Mouse (Mus musculus) intestine, embryonic 15.5 days (tissue): ENCODE results near the gene 1700034I23Rik. TPM values are rescaled to one million over a fixed set of nuclear protein-coding genes. Genes with fewer than 3 reads are reported as not detected.
A peak's percentile ranks its signal among the peaks of the same experiment; 100 is the strongest.
"Not testable (repeated sequence)": the region's sequence is repeated elsewhere in the genome, so short reads cannot be mapped to it uniquely, and the experiment has no call there.

Experiments
- ATAC-seq: fragments of 200-750 bp; cut with Nextera tagmentation; 2 replicates; pipeline ENCODE4 v1.8.0; 2017; ENCODE audit warnings: moderate TSS enrichment, moderate library complexity
- H3K27ac ChIP-seq: fragments of 300-500 bp; sonication (generic); 2 replicates; pipeline ENCODE4 v1.5.1; 2015; ENCODE audit warnings: mild to moderate bottlenecking, inconsistent platforms
- H3K27me3 ChIP-seq: fragments of 300-500 bp; sonication (generic); replicated peaks from 2 replicates; pipeline ENCODE4 v1.6.1; 2015; ENCODE audit warnings: inconsistent platforms
- H3K36me3 ChIP-seq: fragments of 300-500 bp; sonication (generic); 2 replicates; pipeline ENCODE4 v1.6.1; 2015; ENCODE audit warnings: inconsistent platforms
- H3K4me1 ChIP-seq: fragments of 300-500 bp; sonication (generic); replicated peaks from 2 replicates; pipeline ENCODE4 v1.6.1; 2015; ENCODE audit warnings: inconsistent platforms
- H3K4me2 ChIP-seq: fragments of 300-500 bp; sonication (generic); replicated peaks from 2 replicates; pipeline ENCODE4 v1.6.1; 2015; ENCODE audit warnings: mild to moderate bottlenecking, inconsistent platforms
- H3K4me3 ChIP-seq: fragments of 300-500 bp; sonication (generic); replicated peaks from 2 replicates; pipeline ENCODE4 v1.5.1; 2015; ENCODE audit warnings: inconsistent platforms
- H3K9ac ChIP-seq: fragments of 300-500 bp; sonication (generic); 2 replicates; pipeline ENCODE4 v1.6.1; 2015; ENCODE audit warnings: inconsistent platforms
- H3K9me3 ChIP-seq: fragments of 300-500 bp; sonication (generic); 2 replicates; pipeline ENCODE4 v1.6.1; 2016; ENCODE audit warnings: inconsistent platforms
- WGBS: fragments of 180-500 bp; shearing (Covaris S2); methylation state at CpG from one replicate; pipeline ENCODE4 v1.1.7; 2015; 5-methylcytosine and 5-hydroxymethylcytosine counted together
- polyA plus RNA-seq: library from polyadenylated mRNA; unstranded; fragments of >200 nt; fragmentation: Nextera tagmentation; extraction: Ambion mirVana; gene quantifications from 2 replicates; pipeline ENCODE4 v1.2.1, GENCODE M21; 2015

Gene 1700034I23Rik
- 0.09 and 0.29 TPM in 2 replicates for polyA plus RNA-seq

GRCm38 (mm10) chr3:40902443-40902842 is at the start of gene 1700034I23Rik:
1700034I23Rik (minus strand) TSS chr3:40902543.
- H3K9ac ChIP-seq, H3K27ac ChIP-seq, H3K36me3 ChIP-seq, H3K27me3 ChIP-seq, H3K4me1 ChIP-seq, ATAC-seq, H3K4me2 ChIP-seq, H3K4me3 ChIP-seq, H3K9me3 ChIP-seq: not testable (repeated sequence)
- 95% methylated on average over 6 of the region's 10 CpGs for WGBS

GRCm38 (mm10) chr3:40951365-40951764 is 49.0 kb upstream of the 1700034I23Rik start:
- Histone ChIP-seq H3K4me3 (peak overlapping the region; percentile 80), H3K4me1 (no peaks in the 10 kb centered on the region), H3K27ac (no peak overlapping the region), H3K36me3 (no peaks in the 10 kb centered on the region), H3K4me2 (peak overlapping the region; percentile 94), H3K9ac (peak overlapping the region; percentile 75), H3K9me3 (no peaks in the 10 kb centered on the region), H3K27me3 (no peaks in the 10 kb centered on the region)
- no peak for ATAC-seq
- WGBS, result 15% methylated on average over 7 of the region's 7 CpGs

- Histone ChIP-seq H3K4me3 (peak overlapping the region; percentile 80), H3K4me2 (peak overlapping the region; percentile 94), H3K9me3 (no peaks in the 10 kb centered on the region), H3K9ac (peak overlapping the region; percentile 75), H3K27ac (peak overlapping the region; percentile 91), H3K27me3 (no peaks in the 10 kb centered on the region), H3K4me1 (no peaks in the 10 kb centered on the region), H3K36me3 (no peaks in the 10 kb centered on the region)
- peak; percentile 23 for ATAC-seq
- WGBS, result under 1% methylated on average over 43 of the region's 43 CpGs
These were observed 48.4 kb upstream of the 1700034I23Rik start for GRCm38 (mm10) chr3:40950601-40951201.

DNA sequence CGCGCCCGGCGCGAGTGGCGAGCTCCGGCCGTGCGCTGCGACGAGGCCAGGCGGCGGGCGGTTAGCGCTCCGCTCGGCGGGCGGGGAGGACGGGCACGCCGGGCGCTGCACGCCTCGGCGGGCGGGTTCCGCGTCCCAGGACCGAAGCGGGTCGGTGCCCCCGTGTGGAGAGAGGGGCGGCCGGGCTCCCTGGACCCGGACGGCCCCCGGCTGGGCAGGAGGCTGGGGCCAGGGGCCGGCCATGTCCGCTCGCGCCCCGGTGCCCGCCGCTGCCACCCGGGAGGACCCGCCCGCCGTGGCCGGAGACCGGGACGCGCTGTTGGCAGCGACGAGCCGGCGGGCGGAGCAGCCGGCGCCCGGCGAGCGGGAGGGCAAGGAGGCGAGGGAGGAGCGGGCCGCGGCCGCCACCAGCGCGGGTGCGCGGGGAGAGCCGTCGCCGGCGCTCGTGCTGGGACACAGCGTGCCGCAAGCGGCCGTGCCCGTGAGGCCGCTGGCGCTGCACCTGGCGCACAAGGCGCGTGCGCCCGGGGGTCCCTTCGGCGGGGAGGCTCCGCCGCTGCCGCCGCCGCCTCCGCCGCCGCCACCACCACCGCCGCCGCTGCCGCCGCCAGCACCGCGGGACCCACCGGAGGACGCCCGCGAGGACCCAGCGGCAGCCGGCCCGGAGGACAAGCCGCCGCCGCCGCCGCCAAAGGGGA is 47.7 kb upstream of the 1700034I23Rik start:
- ATAC-seq, result peak; percentile 40
- no peaks in the 10 kb centered on the region for H3K9me3 ChIP-seq
- no peaks in the 10 kb centered on the region for H3K4me1 ChIP-seq
- H3K4me2 ChIP-seq, result peak overlapping the region; percentile 94
- no peaks in the 10 kb centered on the region for H3K27me3 ChIP-seq
- H3K36me3 ChIP-seq, result no peaks in the 10 kb centered on the region
- under 1% methylated on average over 79 of the region's 118 CpGs for WGBS
- H3K9ac ChIP-seq, result peak overlapping the region; percentile 75
- H3K27ac ChIP-seq, result peak overlapping the region; percentile 91
- peak overlapping the region; percentile 80 for H3K4me3 ChIP-seq

DNA sequence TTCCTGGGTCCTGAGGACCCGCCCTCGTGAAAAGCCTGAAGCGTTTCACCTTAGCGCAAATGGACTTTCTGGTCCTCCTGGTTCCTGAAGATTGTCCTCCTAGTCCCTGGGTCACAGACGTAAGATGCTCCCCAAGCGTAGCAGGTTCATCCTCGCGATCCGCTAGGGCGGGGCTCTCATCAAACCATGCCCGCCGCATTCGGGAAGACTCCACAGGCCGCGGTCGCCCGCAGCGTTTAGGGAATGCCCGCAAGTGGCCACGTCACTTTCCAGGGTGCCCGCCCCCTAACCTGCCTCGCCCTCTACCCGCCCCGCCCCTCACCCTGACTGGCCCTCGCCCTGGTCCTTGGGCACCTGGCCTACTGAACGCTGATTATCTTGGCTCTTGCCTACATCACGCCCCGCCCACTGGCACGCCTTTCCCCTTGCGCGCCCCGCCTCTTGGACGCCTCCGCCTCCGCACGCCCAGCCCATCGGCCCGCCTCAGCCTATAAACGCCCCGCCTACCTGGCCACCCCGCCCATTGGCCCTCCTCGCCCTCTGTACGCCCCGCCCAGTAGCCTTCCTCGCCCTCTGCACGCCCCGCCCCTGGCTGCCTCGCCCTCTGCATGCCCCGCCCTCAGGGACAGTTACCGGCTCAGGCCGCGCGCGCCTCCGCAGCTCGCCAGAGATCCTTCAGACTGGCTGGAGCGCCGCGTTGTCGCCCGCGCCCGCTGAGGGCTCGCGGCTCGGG is 47.0 kb upstream of the 1700034I23Rik start, which contains the start of gene Larp1b:
Larp1b (plus strand) TSS at position 659 of the 733 bp plus-strand sequence.
- H3K9me3 ChIP-seq, result no peaks in the 10 kb centered on the region
- H3K4me3 ChIP-seq, result peak within 1 kb of the TSS; percentile 80
- H3K4me2 ChIP-seq, result peak within 1 kb of the TSS; percentile 94
- WGBS, result 1% methylated on average over 66 of the region's 66 CpGs
- no peaks in the 10 kb centered on the region for H3K27me3 ChIP-seq
- ATAC-seq, result peak; percentile 95
- H3K9ac ChIP-seq, result peak within 1 kb of the TSS; percentile 75
- H3K4me1 ChIP-seq, result no peaks in the 10 kb centered on the region
- no peaks in the 10 kb centered on the region for H3K36me3 ChIP-seq
- peak within 1 kb of the TSS; percentile 91 for H3K27ac ChIP-seq

DNA sequence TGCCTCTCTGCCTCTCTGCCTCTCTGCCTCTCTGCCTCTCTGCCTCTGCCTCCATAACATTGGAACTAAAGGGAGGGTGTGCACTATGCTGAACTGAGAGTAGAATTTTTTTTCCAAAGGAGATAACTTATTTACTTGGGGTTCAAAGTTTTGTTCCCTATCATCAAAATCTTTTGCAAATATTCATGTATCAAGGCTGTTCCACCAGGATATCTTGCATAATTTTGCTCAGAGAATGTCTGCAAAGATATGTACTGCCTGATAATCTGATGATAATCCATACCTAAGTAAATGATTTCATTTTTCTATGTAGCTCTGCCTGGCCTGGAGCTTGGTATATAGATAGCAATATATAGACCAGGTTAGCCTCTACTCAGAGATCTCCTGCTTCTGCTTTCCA is 36.7 kb upstream of the 1700034I23Rik start:
- no peak overlapping the region for H3K27ac ChIP-seq
- H3K9ac ChIP-seq, result no peak overlapping the region
- no peaks in the 10 kb centered on the region for H3K27me3 ChIP-seq
- no peak for ATAC-seq
- no peak overlapping the region for H3K4me2 ChIP-seq
- H3K4me3 ChIP-seq, result no peak overlapping the region
- no peaks in the 10 kb centered on the region for H3K9me3 ChIP-seq
- no peaks in the 10 kb centered on the region for H3K4me1 ChIP-seq
- no peaks in the 10 kb centered on the region; the same call in 1 of the 2 replicates for H3K36me3 ChIP-seq

GRCm38 (mm10) chr3:40938592-40938991 is 36.2 kb upstream of the 1700034I23Rik start:
- Histone ChIP-seq H3K36me3 (no peaks in the 10 kb centered on the region; the same call in 1 of the 2 replicates), H3K9me3 (no peaks in the 10 kb centered on the region), H3K4me2 (no peak overlapping the region), H3K4me1 (no peaks in the 10 kb centered on the region), H3K27me3 (no peaks in the 10 kb centered on the region), H3K27ac (no peak overlapping the region), H3K4me3 (no peak overlapping the region), H3K9ac (no peak overlapping the region)
- WGBS, result 96% methylated on average over 4 of the region's 4 CpGs
- no peak for ATAC-seq

DNA sequence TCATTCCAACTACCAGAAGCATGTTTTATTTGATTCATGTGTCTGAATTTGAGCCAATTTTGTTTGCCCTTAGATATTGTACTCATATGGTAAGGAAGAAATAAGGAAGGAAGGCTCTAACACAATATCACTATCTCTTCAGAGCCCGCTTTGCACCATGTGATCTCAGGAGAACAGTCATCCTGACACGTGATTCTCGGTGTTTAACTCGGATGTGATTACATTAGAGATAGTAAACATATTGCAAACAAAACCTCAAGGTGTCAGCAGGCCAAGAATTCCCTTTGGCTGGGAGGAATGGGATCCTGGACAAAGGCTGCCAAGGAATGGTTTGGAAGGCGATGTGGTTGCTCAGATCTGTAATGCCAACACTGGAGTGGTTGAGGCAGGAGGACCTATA is 35.8 kb upstream of the 1700034I23Rik start:
- Histone ChIP-seq H3K9me3 (no peaks in the 10 kb centered on the region), H3K27me3 (no peaks in the 10 kb centered on the region), H3K27ac (no peak overlapping the region), H3K36me3 (no peaks in the 10 kb centered on the region; the same call in 1 of the 2 replicates), H3K4me2 (no peak overlapping the region), H3K9ac (no peak overlapping the region), H3K4me3 (no peak overlapping the region), H3K4me1 (no peaks in the 10 kb centered on the region)
- no peak for ATAC-seq
- WGBS, result 68% methylated on average over 5 of the region's 5 CpGs

- H3K9ac ChIP-seq, result peak overlapping the region; percentile 56
- not testable (repeated sequence) for H3K4me1 ChIP-seq, H3K36me3 ChIP-seq, H3K27ac ChIP-seq, H3K27me3 ChIP-seq, ATAC-seq, H3K9me3 ChIP-seq
- H3K4me2 ChIP-seq, result peak overlapping the region; percentile 83
- H3K4me3 ChIP-seq, result peak overlapping the region; percentile 53
- WGBS, result under 1% methylated on average over 21 of the region's 24 CpGs
These were observed 8.0 kb downstream of the 1700034I23Rik start for GRCm38 (mm10) chr3:40894336-40894735.

DNA sequence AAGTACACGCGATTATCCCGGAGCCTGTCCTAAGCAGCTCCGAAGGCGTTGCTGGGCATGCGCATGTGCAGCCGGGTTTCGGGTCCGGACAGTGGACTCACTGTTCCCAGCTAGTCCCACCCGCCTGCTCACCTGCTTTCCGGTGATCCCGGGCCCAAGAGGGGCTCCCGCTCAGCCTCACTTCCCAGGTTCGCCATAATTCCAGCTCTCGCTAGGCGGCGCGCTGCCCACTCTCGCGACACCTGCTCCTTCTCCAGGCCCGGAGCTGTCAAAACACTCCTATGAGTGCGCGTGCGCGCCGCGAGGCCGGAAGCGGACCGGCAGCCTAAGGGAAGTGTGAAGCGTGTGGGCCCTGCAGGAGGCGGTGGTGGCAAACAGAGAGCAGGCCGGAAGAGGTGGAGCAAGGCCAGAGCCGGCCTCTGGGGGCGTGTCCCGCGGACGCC is 8.5 kb downstream of the 1700034I23Rik start:
- under 1% methylated on average over 38 of the region's 38 CpGs for WGBS
- peak overlapping the region; percentile 49 for H3K4me3 ChIP-seq
- peak overlapping the region; percentile 49 for H3K9ac ChIP-seq
- not testable (repeated sequence) for H3K36me3 ChIP-seq, H3K9me3 ChIP-seq, H3K27me3 ChIP-seq, H3K4me1 ChIP-seq
- peak; percentile 99 for ATAC-seq
- peak overlapping the region; percentile 56 for H3K4me2 ChIP-seq
- peak overlapping the region; percentile 70 for H3K27ac ChIP-seq

GRCm38 (mm10) chr3:40853123-40853738 is 49.1 kb downstream of the 1700034I23Rik start:
- H3K27me3 ChIP-seq, H3K4me3 ChIP-seq, ATAC-seq, H3K27ac ChIP-seq, H3K4me2 ChIP-seq, H3K9me3 ChIP-seq, H3K36me3 ChIP-seq, H3K4me1 ChIP-seq, H3K9ac ChIP-seq: not testable (repeated sequence)
- 88% methylated on average over 3 of the region's 3 CpGs for WGBS
